Mouse (Mus musculus): ENCODE data around the gene Sap30bp.

GRCm38 (mm10) chr11:116002894-116003293 lies 69.8 kb downstream of the Sap30bp start:
- TF ChIP-seq MAFK (IDR thresholded peaks at IDR 0.05; ENCODE audit: insufficient read depth, low read depth, low read length): peak; percentile 49; the same call in 1 of the 2 replicates
- TF ChIP-seq HCFC1 (IDR thresholded peaks at IDR 0.05; ENCODE audit: borderline replicate concordance, insufficient read depth, low read length): no peak
- TF ChIP-seq CHD2 (IDR thresholded peaks at IDR 0.05; ENCODE audit: low read depth, low read length): no peak
